Mouse (Mus musculus) lung, postnatal 0 days (tissue): ENCODE measurements at regions not wholly inside any gene's neighbourhood (a gene's known extent, or its start where the extent isn't known, plus 50 kb on each side); places are given as distances from the start of the nearest gene placed in this dataset.

Experiments
- CTCF ChIP-seq: IDR thresholded peaks from 2 replicates; pipeline ENCODE4 v1.5.1; 2016; ENCODE audit warnings: antibody characterized with exemption, mild to moderate bottlenecking
- EP300 ChIP-seq: IDR thresholded peaks from 2 replicates; pipeline ENCODE4 v1.6.1; 2016; ENCODE audit warnings: antibody characterized with exemption, mild to moderate bottlenecking, control low read depth

- TF ChIP-seq CTCF (no peak), EP300 (no peak)
These were observed 134.3 kb upstream of the Plppr1 start for GRCm38 (mm10) chr4:48924576-48925459.
